Mouse (Mus musculus) megakaryocyte-erythroid progenitor cell, adult 5 weeks (primary cell): Measurements from ENCODE around the gene Drg1. TPM values are rescaled to one million over a fixed set of nuclear protein-coding genes. Genes with fewer than 3 reads are reported as not detected.

ENCODE experiments used
- polyA plus RNA-seq: library from polyadenylated mRNA; stranded (reverse); fragments of >175 nt; gene quantifications from 2 replicates; pipeline ENCODE4 v1.2.3, GENCODE M21; 2012

Gene Drg1
- 97.1 and 100 TPM in 2 replicates for polyA plus RNA-seq

GRCm38 (mm10) chr11:3266079-3266685 lies at the start of gene Drg1:
Gene Drg1, minus strand, starts transcription at chr11:3266415.

GRCm38 (mm10) chr11:3288521-3289301 lies 22.5 kb upstream of the Drg1 start, which contains the start of gene Patz1:
Gene Patz1, plus strand, starts transcription at chr11:3288874.

DNA sequence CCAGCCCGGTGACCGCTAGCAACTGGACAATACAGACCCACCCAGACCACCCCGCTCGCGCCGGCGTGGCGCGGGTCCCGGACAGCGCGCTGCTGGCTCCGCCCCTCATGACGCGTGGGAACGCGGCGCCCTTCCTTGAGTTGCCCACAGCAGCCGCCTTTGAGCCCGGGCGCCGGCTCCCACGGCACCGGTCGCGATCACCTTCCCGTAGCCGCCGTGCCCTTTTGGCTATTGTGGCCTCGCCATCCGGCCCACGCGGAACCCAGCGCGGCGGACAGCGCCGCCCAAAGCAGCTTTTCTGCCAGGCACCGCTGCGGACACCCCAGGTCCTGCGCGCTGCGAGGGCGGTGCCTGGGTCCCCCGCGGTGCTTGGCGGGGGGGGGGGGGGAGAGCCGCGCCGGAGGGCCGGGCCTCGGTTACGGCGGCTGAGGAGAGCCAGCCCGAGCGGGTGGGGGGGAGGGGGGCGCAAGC lies 63.9 kb downstream of the Drg1 start, which contains the start of gene Eif4enif1:
Gene Eif4enif1, plus strand, starts transcription at position 162 of the 471 bp plus-strand sequence.

DNA sequence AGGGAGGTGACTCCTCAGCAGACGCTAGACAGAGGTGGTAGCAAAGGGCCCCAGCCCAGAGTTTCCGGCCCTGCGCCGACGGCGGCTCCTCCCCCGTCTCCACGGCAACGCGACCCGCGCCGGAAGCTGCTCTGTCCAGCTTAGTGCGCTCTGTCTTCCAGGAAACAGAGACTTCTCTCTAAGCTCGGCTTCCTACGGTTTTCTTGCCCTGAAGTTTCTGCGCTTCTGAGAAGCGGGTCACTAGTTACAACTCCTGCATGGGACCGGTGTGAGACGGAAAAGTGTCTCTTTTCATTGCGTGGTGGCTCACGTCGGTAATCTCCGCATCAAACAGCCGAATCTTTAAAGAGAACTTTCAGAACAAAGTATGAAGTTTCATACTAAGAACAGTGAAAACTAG lies 72.9 kb downstream of the Drg1 start, which contains the start of gene Sfi1:
Gene Sfi1, minus strand, starts transcription at position 101 of the 400 bp plus-strand sequence.

Other genes with a start within 250 kb of the Drg1 start
- 12.0 and 12.3 TPM in 2 replicates for gene Sfi1, start 73.0 kb downstream of the Drg1 start, polyA plus RNA-seq
- gene Eif4enif1, start 64.0 kb downstream of the Drg1 start, polyA plus RNA-seq = 55.4 and 72.2 TPM in 2 replicates
- 133 and 141 TPM in 2 replicates for gene Patz1, start 22.5 kb upstream of the Drg1 start, polyA plus RNA-seq
- 122 and 162 TPM in 2 replicates for gene Pik3ip1, start 64.0 kb upstream of the Drg1 start, polyA plus RNA-seq
- 25.4 and 28.5 TPM in 2 replicates for gene Limk2, start 142.8 kb upstream of the Drg1 start, polyA plus RNA-seq
- gene Rnf185, start 185.9 kb upstream of the Drg1 start, polyA plus RNA-seq = 2.4 and 2.8 TPM in 2 replicates
- 0.07 and 0.15 TPM in 2 replicates for gene Pla2g3, start 221.9 kb upstream of the Drg1 start, polyA plus RNA-seq
- 1.8 and 3.3 TPM in 2 replicates for gene Inpp5j, start 238.4 kb upstream of the Drg1 start, polyA plus RNA-seq
- 93.2 and 152 TPM in 2 replicates for gene Selenom, start 248.3 kb upstream of the Drg1 start, polyA plus RNA-seq